Mouse (Mus musculus): ENCODE data around the gene Reep3. TPM values are rescaled to one million over a fixed set of nuclear protein-coding genes. Genes with fewer than 3 reads are reported as not detected.

The Reep3 gene
- 10 to 100 TPM; 19.0 to 29.1 TPM for polyA plus RNA-seq (2017; shearing (Covaris generic))

DNA sequence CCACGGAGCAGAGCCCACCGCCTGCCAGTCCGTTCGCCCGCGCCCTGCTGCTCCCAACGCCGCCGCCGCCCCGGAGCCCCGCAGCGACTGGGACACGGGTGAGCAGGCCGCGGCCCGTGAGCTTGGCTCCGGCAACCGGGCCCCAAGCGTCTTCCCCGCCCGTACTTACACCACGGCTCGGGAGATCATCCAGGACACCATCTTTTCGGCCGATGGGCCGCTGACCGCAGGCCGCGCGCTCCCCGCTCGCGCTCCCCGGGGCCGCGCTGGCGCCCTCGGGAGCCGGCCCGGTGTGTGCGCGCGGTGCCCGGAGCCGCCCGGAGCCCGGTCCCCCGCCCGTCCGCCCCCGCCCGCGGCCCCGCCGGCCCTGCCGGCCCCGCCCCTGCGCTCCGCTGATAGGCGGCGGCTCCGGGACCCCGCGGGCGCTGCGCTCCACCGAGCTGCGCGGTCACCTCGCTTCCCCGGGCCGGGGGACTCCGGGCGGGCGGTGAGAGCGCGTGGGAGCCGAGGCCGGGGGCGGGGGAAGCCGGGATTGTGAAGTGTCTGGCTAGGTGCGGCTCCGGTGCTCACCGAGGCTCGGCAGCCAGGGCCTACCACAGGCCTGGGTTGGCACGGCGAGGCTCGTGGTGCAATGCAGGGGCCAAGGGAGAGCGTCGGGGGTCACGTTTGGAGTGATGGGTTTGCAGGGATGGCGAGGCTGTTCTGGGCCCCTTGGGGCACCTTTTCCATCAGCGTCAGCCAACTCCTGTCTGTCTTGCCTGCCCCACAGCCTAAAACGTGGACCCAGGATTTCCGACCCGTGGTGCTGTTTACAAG, at the start of gene Reep3:
Gene Reep3 (minus strand): TSS at position 325 of the 816 bp plus-strand sequence.

GRCm38 (mm10) chr10:67095798-67096620, 736 bp downstream of the Reep3 start, which contains the start of gene Jmjd1c:
Jmjd1c (plus strand) TSS chr10:67096125.

Other genes with a start within 250 kb of the Reep3 start
- 10 to 100 TPM; 60.4 to 65.0 TPM for gene Jmjd1c, start 820 bp downstream of the Reep3 start, polyA plus RNA-seq (2017; shearing (Covaris generic))
- 10 to 100 TPM; 50.3 to 52.1 TPM for gene Nrbf2, start 188.4 kb upstream of the Reep3 start, polyA plus RNA-seq (2017; shearing (Covaris generic))

Data from inflammation-experienced regulatory T-cells (primary cell).